Mouse (Mus musculus): ENCODE results near the gene Gcc2. TPM values are rescaled to one million over a fixed set of nuclear protein-coding genes. Genes with fewer than 3 reads are reported as not detected.
A peak's percentile ranks its signal among the peaks of the same experiment; 100 is the strongest.
"Not testable (repeated sequence)": the region's sequence is repeated elsewhere in the genome, so short reads cannot be mapped to it uniquely, and the experiment has no call there.

The Gcc2 gene
- polyA plus RNA-seq, 1 experiment from 2014 or later: 71.4 TPM

- not testable (repeated sequence) for H3K4me1 ChIP-seq (ENCODE audit: control insufficient read depth, insufficient read depth, low read length); ATAC-seq (ENCODE audit: insufficient number of reproducible peaks, insufficient read depth, low FRiP score, low read depth); H3K9ac ChIP-seq (replicated peaks; ENCODE audit: low read depth, low read length); H3K27ac ChIP-seq (ENCODE audit: low read length); H3K36me3 ChIP-seq (ENCODE audit: control insufficient read depth, insufficient read depth, low read length); H3K27me3 ChIP-seq (ENCODE audit: control insufficient read depth, insufficient read depth, low read length); H3K4me2 ChIP-seq (replicated peaks; ENCODE audit: low read depth, low read length); H3K4me3 ChIP-seq (ENCODE audit: low read depth, low read length)
- peaks cover 13% of the 10 kb centered on the region for H3K9me3 ChIP-seq (ENCODE audit: control insufficient read depth, low read depth, low read length)
- 88% methylated on average over 4 of the region's 4 CpGs for WGBS
Observed at GRCm38 (mm10) chr10:58234985-58235384, 20.3 kb upstream of the Gcc2 start.

GRCm38 (mm10) chr10:58236613-58237012 lies 18.7 kb upstream of the Gcc2 start, which contains the start of gene Gm4981:
TSS of gene Gm4981 (minus strand) at chr10:58236701.
- peaks cover 12% of the 10 kb centered on the region for H3K9me3 ChIP-seq (ENCODE audit: control insufficient read depth, low read depth, low read length)
- H3K4me3 ChIP-seq (ENCODE audit: low read depth, low read length): no peak within 1 kb of the TSS
- 91% methylated on average over 10 of the region's 10 CpGs for WGBS
- no peak within 1 kb of the TSS for H3K4me2 ChIP-seq (replicated peaks; ENCODE audit: low read depth, low read length)
- H3K27me3 ChIP-seq (ENCODE audit: control insufficient read depth, insufficient read depth, low read length): no peaks in the 10 kb centered on the region
- H3K9ac ChIP-seq (replicated peaks; ENCODE audit: low read depth, low read length): no peak within 1 kb of the TSS
- H3K36me3 ChIP-seq (ENCODE audit: control insufficient read depth, insufficient read depth, low read length): no peaks in the 10 kb centered on the region
- no peak within 1 kb of the TSS for H3K27ac ChIP-seq (ENCODE audit: low read length)
- ATAC-seq (ENCODE audit: insufficient number of reproducible peaks, insufficient read depth, low FRiP score, low read depth): no peak
- no peaks in the 10 kb centered on the region for H3K4me1 ChIP-seq (ENCODE audit: control insufficient read depth, insufficient read depth, low read length)

GRCm38 (mm10) chr10:58238984-58239740 lies 16.1 kb upstream of the Gcc2 start:
- not testable (repeated sequence) for H3K9me3 ChIP-seq (ENCODE audit: control insufficient read depth, low read depth, low read length); H3K4me1 ChIP-seq (ENCODE audit: control insufficient read depth, insufficient read depth, low read length); H3K4me2 ChIP-seq (replicated peaks; ENCODE audit: low read depth, low read length)

GRCm38 (mm10) chr10:58249535-58249934 lies 5.8 kb upstream of the Gcc2 start:
- no peak for ATAC-seq (ENCODE audit: insufficient number of reproducible peaks, insufficient read depth, low FRiP score, low read depth)
- H3K9ac ChIP-seq (replicated peaks; ENCODE audit: low read depth, low read length): no peak overlapping the region
- no peaks in the 10 kb centered on the region for H3K36me3 ChIP-seq (ENCODE audit: control insufficient read depth, insufficient read depth, low read length)
- H3K9me3 ChIP-seq (ENCODE audit: control insufficient read depth, low read depth, low read length): no peaks in the 10 kb centered on the region
- H3K4me3 ChIP-seq (ENCODE audit: low read depth, low read length): no peak overlapping the region
- no peaks in the 10 kb centered on the region for H3K4me1 ChIP-seq (ENCODE audit: control insufficient read depth, insufficient read depth, low read length)
- H3K27ac ChIP-seq (ENCODE audit: low read length): no peak overlapping the region
- 24% methylated on average over 1 of the region's 1 CpGs for WGBS
- no peak overlapping the region for H3K4me2 ChIP-seq (replicated peaks; ENCODE audit: low read depth, low read length)
- H3K27me3 ChIP-seq (ENCODE audit: control insufficient read depth, insufficient read depth, low read length): no peaks in the 10 kb centered on the region

More at GRCm38 (mm10) chr10:58238984-58239740, 16.1 kb upstream of the Gcc2 start:
- WGBS: 87% methylated on average over 7 of the region's 8 CpGs
- H3K9ac ChIP-seq (replicated peaks; ENCODE audit: low read depth, low read length); H3K36me3 ChIP-seq (ENCODE audit: control insufficient read depth, insufficient read depth, low read length); H3K27me3 ChIP-seq (ENCODE audit: control insufficient read depth, insufficient read depth, low read length); H3K27ac ChIP-seq (ENCODE audit: low read length); H3K4me3 ChIP-seq (ENCODE audit: low read depth, low read length): not testable (repeated sequence)
- ATAC-seq (ENCODE audit: insufficient number of reproducible peaks, insufficient read depth, low FRiP score, low read depth): peak; percentile 84

GRCm38 (mm10) chr10:58254635-58255175 lies 592 bp upstream of the Gcc2 start:
- peak; percentile 24; the same call in 1 of the 2 replicates for ATAC-seq (ENCODE audit: insufficient number of reproducible peaks, insufficient read depth, low FRiP score, low read depth)
- Histone ChIP-seq H3K27ac (ENCODE audit: low read length) (no peak overlapping the region), H3K27me3 (ENCODE audit: control insufficient read depth, insufficient read depth, low read length) (no peaks in the 10 kb centered on the region), H3K9me3 (ENCODE audit: control insufficient read depth, low read depth, low read length) (no peaks in the 10 kb centered on the region), H3K9ac (replicated peaks; ENCODE audit: low read depth, low read length) (peak overlapping the region; percentile 54; the same call in 1 of the 2 replicates), H3K4me1 (ENCODE audit: control insufficient read depth, insufficient read depth, low read length) (peaks cover 3% of the 10 kb centered on the region; the same call in 1 of the 2 replicates), H3K36me3 (ENCODE audit: control insufficient read depth, insufficient read depth, low read length) (peaks cover 6% of the 10 kb centered on the region), H3K4me2 (replicated peaks; ENCODE audit: low read depth, low read length) (peak overlapping the region; percentile 50), H3K4me3 (ENCODE audit: low read depth, low read length) (peak overlapping the region; percentile 60)
- WGBS: 33% methylated on average over 6 of the region's 6 CpGs

GRCm38 (mm10) chr10:58255954-58256353 lies 657 bp downstream of the Gcc2 start:
- ATAC-seq (ENCODE audit: insufficient number of reproducible peaks, insufficient read depth, low FRiP score, low read depth): no peak
- H3K4me1 ChIP-seq (ENCODE audit: control insufficient read depth, insufficient read depth, low read length): peaks cover 3% of the 10 kb centered on the region; the same call in 1 of the 2 replicates
- peak overlapping the region; percentile 60 for H3K4me3 ChIP-seq (ENCODE audit: low read depth, low read length)
- H3K4me2 ChIP-seq (replicated peaks; ENCODE audit: low read depth, low read length): peak overlapping the region; percentile 50
- WGBS: under 1% methylated on average over 4 of the region's 4 CpGs
- peak overlapping the region; percentile 54; the same call in 1 of the 2 replicates for H3K9ac ChIP-seq (replicated peaks; ENCODE audit: low read depth, low read length)
- peaks cover 6% of the 10 kb centered on the region for H3K36me3 ChIP-seq (ENCODE audit: control insufficient read depth, insufficient read depth, low read length)
- H3K27me3 ChIP-seq (ENCODE audit: control insufficient read depth, insufficient read depth, low read length): no peaks in the 10 kb centered on the region
- peak overlapping the region; percentile 49 for H3K27ac ChIP-seq (ENCODE audit: low read length)
- H3K9me3 ChIP-seq (ENCODE audit: control insufficient read depth, low read depth, low read length): no peaks in the 10 kb centered on the region

- H3K4me1 ChIP-seq (ENCODE audit: control insufficient read depth, insufficient read depth, low read length): peaks cover 3% of the 10 kb centered on the region; the same call in 1 of the 2 replicates
- H3K4me3 ChIP-seq (ENCODE audit: low read depth, low read length): no peak overlapping the region
- H3K9ac ChIP-seq (replicated peaks; ENCODE audit: low read depth, low read length): no peak overlapping the region
- WGBS: 66% methylated on average over 5 of the region's 5 CpGs
- no peak overlapping the region for H3K4me2 ChIP-seq (replicated peaks; ENCODE audit: low read depth, low read length)
- ATAC-seq (ENCODE audit: insufficient number of reproducible peaks, insufficient read depth, low FRiP score, low read depth): no peak
- no peaks in the 10 kb centered on the region for H3K27me3 ChIP-seq (ENCODE audit: control insufficient read depth, insufficient read depth, low read length)
- H3K36me3 ChIP-seq (ENCODE audit: control insufficient read depth, insufficient read depth, low read length): peaks cover 14% of the 10 kb centered on the region
- no peak overlapping the region for H3K27ac ChIP-seq (ENCODE audit: low read length)
- H3K9me3 ChIP-seq (ENCODE audit: control insufficient read depth, low read depth, low read length): no peaks in the 10 kb centered on the region
Observed at GRCm38 (mm10) chr10:58258466-58258865, 3.2 kb downstream of the Gcc2 start.

- H3K9me3 ChIP-seq (ENCODE audit: control insufficient read depth, low read depth, low read length): no peaks in the 10 kb centered on the region
- H3K27ac ChIP-seq (ENCODE audit: low read length): no peak overlapping the region
- no peak overlapping the region for H3K9ac ChIP-seq (replicated peaks; ENCODE audit: low read depth, low read length)
- H3K36me3 ChIP-seq (ENCODE audit: control insufficient read depth, insufficient read depth, low read length): peaks cover 31% of the 10 kb centered on the region
- H3K27me3 ChIP-seq (ENCODE audit: control insufficient read depth, insufficient read depth, low read length): no peaks in the 10 kb centered on the region
- no peaks in the 10 kb centered on the region for H3K4me1 ChIP-seq (ENCODE audit: control insufficient read depth, insufficient read depth, low read length)
- WGBS: 92% methylated on average over 7 of the region's 7 CpGs
- H3K4me3 ChIP-seq (ENCODE audit: low read depth, low read length): no peak overlapping the region
- no peak for ATAC-seq (ENCODE audit: insufficient number of reproducible peaks, insufficient read depth, low FRiP score, low read depth)
- H3K4me2 ChIP-seq (replicated peaks; ENCODE audit: low read depth, low read length): no peak overlapping the region
Observed at GRCm38 (mm10) chr10:58282238-58282637, 26.9 kb downstream of the Gcc2 start.

Measured in stomach, embryonic 14.5 days (tissue).